Mouse (Mus musculus): ENCODE results near the gene Papss1. TPM values are rescaled to one million over a fixed set of nuclear protein-coding genes. Genes with fewer than 3 reads are reported as not detected.

Papss1 gene
- polyA plus RNA-seq, 1 experiment from 2014 or later = 94.3 TPM

DNA sequence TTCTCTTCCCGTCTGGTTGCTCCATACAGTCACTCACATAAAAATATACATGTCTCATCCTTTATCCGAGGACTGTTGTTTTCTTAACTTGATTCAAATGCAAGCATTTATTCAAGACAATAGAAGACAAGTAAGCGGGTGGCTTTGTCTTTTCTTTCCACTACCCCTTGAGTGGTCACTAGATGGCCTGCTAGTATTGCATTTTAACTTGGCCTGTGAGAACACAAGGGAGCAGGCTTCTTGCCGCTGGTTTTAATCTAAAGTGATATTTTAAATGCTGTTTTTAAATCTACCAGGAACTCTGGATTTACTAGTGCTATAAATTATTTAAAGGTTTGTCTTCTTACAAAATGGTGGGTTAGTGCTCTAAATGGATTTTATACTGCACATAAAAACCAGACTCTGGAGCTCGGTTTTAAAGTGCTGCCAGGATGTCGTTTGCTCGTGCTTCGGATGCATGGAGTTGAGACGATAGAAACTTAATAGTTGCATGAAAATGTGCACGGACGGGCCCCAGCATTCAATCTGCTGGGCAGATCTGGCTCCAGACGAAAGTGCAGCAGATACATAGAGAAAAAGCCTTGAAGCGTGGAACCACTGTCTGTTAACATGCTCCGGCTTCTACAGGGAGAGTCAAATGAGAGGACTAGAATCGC, 28.7 kb downstream of the Papss1 start:
- ATAC-seq (ENCODE audit: insufficient read depth, low FRiP score, low read depth) = no peak
- Histone ChIP-seq H3K9me3 (no peaks in the 10 kb centered on the region), H3K9ac (no peak overlapping the region), H3K4me1 (no peaks in the 10 kb centered on the region), H3K36me3 (peaks cover 14% of the 10 kb centered on the region), H3K4me2 (no peak overlapping the region), H3K27ac (no peak overlapping the region), H3K4me3 (replicated peaks) (no peak overlapping the region), H3K27me3 (replicated peaks) (no peaks in the 10 kb centered on the region)
- 70% methylated on average over 15 of the region's 15 CpGs for WGBS

DNA sequence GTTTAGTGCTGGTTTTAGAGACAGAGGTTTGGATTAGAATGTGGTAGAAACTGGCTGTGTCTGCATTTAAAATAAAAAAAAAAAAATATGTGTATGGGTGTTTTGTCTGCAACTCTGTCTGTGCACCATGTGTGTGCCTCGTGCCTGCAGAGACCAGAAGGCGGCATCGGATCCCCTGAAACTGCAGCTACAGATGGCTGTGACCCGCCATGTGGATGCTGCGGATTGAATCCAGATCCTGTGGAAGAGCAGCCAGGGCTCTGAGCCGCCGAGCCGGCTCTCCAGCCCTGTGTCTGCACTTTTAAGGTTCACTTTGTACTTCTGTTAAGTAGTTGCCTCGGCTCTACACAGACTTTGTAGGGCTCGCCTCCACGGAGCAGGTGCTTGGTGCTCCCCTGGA, 29.8 kb downstream of the Papss1 start:
- H3K36me3 ChIP-seq = peaks cover 11% of the 10 kb centered on the region; the same call in 1 of the 2 replicates
- H3K9ac ChIP-seq = no peak overlapping the region
- H3K4me3 ChIP-seq (replicated peaks) = no peak overlapping the region
- H3K9me3 ChIP-seq = no peaks in the 10 kb centered on the region
- WGBS = 93% methylated on average over 11 of the region's 11 CpGs
- no peak overlapping the region for H3K4me2 ChIP-seq
- no peaks in the 10 kb centered on the region for H3K27me3 ChIP-seq (replicated peaks)
- no peaks in the 10 kb centered on the region for H3K4me1 ChIP-seq
- H3K27ac ChIP-seq = no peak overlapping the region
- no peak for ATAC-seq (ENCODE audit: insufficient read depth, low FRiP score, low read depth)

DNA sequence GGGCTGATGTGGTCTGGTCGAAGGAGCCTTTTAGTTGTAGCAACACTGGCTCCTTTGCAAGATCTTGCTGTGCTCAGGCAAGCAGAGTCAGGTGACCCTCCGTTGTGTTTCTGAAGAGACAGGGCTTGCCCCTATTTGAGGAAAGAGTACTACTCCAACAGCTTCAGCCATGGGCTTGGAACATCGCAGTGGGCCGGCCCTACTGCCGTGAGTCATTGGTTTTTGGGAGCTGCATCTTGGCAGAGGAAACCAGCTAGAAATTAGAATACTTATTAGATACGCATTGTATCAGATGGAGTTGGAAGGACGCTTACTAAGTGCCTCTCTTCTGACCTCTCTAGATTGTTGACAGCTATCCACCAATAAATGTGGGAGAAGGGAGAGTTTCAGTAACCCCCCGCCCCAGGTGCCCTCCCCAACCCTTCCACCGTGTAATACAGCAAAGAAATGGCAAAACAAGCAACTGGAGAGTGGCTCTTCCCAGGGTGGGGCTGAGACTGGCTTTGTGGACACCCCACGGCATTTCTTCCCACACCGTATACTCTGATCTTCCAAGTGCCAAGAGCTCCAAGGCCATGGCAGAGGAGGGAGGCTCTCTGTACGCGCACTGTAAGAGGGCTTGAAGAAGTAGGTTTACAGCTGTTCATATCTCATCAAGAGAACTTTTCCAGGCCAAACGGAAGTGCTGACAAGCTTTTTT, 31.1 kb downstream of the Papss1 start:
- WGBS = 84% methylated on average over 14 of the region's 14 CpGs
- ATAC-seq (ENCODE audit: insufficient read depth, low FRiP score, low read depth) = no peak
- Histone ChIP-seq H3K9me3 (no peaks in the 10 kb centered on the region), H3K4me2 (no peak overlapping the region), H3K4me1 (no peaks in the 10 kb centered on the region), H3K27me3 (replicated peaks) (no peaks in the 10 kb centered on the region), H3K9ac (no peak overlapping the region), H3K27ac (no peak overlapping the region), H3K4me3 (replicated peaks) (no peak overlapping the region), H3K36me3 (peaks cover 13% of the 10 kb centered on the region; the same call in 1 of the 2 replicates)

DNA sequence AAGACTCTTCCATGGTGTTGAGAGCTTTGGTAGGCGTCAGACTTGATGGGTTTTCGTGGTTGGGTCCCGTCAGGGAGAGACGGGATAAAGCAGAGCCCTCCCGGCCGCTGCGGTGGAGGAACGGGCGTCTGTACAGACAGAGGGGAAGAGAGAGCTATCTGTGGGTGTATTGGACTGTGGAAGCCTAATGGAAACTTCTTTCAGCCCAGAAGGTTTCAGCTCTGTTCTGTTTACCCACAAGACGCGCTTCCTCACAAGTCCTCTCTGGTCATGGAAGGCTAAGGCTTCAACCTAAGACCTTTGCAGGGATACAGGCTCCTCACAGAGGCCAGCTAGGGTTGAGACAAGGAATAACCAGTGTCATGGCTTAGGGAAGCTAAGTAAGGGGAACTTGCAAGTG, 36.2 kb downstream of the Papss1 start:
- no peaks in the 10 kb centered on the region for H3K27me3 ChIP-seq (replicated peaks)
- no peaks in the 10 kb centered on the region for H3K4me1 ChIP-seq
- H3K4me3 ChIP-seq (replicated peaks) = no peak overlapping the region
- 91% methylated on average over 11 of the region's 11 CpGs for WGBS
- no peak overlapping the region for H3K9ac ChIP-seq
- H3K36me3 ChIP-seq = peaks cover 22% of the 10 kb centered on the region; the same call in 1 of the 2 replicates
- no peaks in the 10 kb centered on the region for H3K9me3 ChIP-seq
- no peak for ATAC-seq (ENCODE audit: insufficient read depth, low FRiP score, low read depth)
- no peak overlapping the region for H3K4me2 ChIP-seq
- no peak overlapping the region for H3K27ac ChIP-seq

DNA sequence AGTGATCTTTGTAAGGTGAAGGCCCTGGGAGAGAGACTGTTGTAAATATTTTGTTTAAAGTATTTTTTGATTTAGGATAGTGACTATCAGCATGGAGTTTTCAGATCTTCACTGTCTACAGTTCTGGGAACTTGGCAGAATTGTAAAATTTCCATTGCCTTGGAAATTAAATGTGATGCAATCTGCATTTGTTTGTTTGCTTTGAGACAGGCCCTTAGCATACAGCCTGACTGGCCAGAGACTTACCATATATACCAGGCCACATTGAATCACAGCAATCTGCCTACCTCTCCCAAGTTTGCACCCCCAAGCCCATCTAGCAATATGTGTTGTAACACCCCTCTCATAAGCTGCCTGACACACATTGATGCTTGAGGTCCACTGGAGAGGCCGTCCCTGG, 36.8 kb downstream of the Papss1 start:
- no peak overlapping the region for H3K4me3 ChIP-seq (replicated peaks)
- WGBS = 86% methylated on average over 1 of the region's 1 CpGs
- no peaks in the 10 kb centered on the region for H3K9me3 ChIP-seq
- no peaks in the 10 kb centered on the region for H3K4me1 ChIP-seq
- no peaks in the 10 kb centered on the region for H3K27me3 ChIP-seq (replicated peaks)
- ATAC-seq (ENCODE audit: insufficient read depth, low FRiP score, low read depth) = no peak
- H3K9ac ChIP-seq = no peak overlapping the region
- H3K27ac ChIP-seq = no peak overlapping the region
- H3K4me2 ChIP-seq = no peak overlapping the region
- peaks cover 23% of the 10 kb centered on the region; the same call in 1 of the 2 replicates for H3K36me3 ChIP-seq

DNA sequence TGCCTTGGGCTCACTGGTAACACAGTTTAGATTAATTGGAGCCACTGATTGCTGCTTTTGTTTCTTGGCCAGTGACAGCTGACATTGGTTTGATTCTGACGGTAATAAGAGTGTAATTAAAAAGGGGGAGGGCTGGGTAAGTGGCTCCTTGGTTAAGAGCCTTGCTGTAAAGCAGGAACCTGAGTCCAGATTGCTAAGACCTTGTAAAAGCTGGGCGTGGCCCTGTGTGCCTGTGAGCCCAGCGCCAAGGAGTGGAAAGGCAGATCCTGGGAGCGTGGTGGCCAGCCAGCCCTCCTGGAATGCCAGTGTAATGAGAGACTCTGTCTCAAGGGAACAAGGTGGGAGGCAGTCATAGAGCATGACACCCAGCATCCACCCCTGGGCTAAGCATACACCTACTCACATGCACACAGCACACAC, 38.4 kb downstream of the Papss1 start:
- H3K27me3 ChIP-seq (replicated peaks) = no peaks in the 10 kb centered on the region
- H3K4me2 ChIP-seq = no peak overlapping the region
- H3K36me3 ChIP-seq = peaks cover 29% of the 10 kb centered on the region
- 80% methylated on average over 4 of the region's 4 CpGs for WGBS
- H3K9ac ChIP-seq = no peak overlapping the region
- no peaks in the 10 kb centered on the region for H3K9me3 ChIP-seq
- H3K27ac ChIP-seq = no peak overlapping the region
- H3K4me1 ChIP-seq = no peaks in the 10 kb centered on the region
- no peak overlapping the region for H3K4me3 ChIP-seq (replicated peaks)
- no peak for ATAC-seq (ENCODE audit: insufficient read depth, low FRiP score, low read depth)

DNA sequence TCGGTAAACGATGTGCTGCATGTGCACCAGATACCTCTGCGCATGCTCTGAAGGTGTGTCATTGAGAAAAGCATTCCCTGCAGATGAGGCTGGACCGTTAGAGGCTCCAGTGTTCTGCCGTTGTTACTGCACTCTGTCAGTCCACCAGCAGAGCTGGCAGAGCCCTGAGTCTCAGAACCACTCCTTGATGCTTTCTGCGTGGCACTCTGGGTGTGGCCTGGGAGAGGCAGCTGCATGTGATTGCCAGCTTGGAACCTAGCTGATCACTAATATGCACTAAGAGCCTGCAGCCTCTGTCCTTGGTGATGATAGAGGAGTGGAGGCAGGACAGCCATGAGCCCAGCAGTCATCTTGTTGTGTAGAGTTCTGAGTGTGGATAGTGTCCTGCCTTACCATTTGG, 43.5 kb downstream of the Papss1 start:
- no peak overlapping the region for H3K4me3 ChIP-seq (replicated peaks)
- H3K27ac ChIP-seq = no peak overlapping the region
- ATAC-seq (ENCODE audit: insufficient read depth, low FRiP score, low read depth) = no peak
- H3K9me3 ChIP-seq = no peaks in the 10 kb centered on the region
- H3K4me1 ChIP-seq = no peaks in the 10 kb centered on the region
- H3K9ac ChIP-seq = no peak overlapping the region
- 93% methylated on average over 6 of the region's 6 CpGs for WGBS
- H3K4me2 ChIP-seq = no peak overlapping the region
- no peaks in the 10 kb centered on the region for H3K27me3 ChIP-seq (replicated peaks)
- H3K36me3 ChIP-seq = peaks cover 27% of the 10 kb centered on the region

DNA sequence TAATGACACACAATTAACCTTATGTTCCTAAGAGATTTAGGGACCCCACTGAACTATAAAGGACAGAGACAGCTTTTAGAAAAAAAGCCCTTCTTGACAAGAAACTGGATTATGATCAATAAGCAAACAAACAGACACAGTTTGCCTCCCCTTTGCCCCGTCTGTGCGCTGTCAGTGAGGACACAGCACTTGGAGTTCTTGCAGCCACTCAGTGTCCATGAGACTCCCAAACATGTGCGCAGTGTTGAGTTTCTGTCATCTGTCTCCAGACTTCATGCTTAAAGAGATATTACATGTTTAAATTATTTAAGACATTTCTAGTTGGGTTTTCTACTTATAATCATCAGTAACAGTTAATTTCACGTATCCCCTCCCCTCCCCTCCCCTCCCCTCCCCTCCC, 45.1 kb downstream of the Papss1 start:
- no peaks in the 10 kb centered on the region for H3K27me3 ChIP-seq (replicated peaks)
- no peaks in the 10 kb centered on the region for H3K9me3 ChIP-seq
- 80% methylated on average over 4 of the region's 4 CpGs for WGBS
- H3K4me1 ChIP-seq = no peaks in the 10 kb centered on the region
- no peak for ATAC-seq (ENCODE audit: insufficient read depth, low FRiP score, low read depth)
- peaks cover 25% of the 10 kb centered on the region for H3K36me3 ChIP-seq
- no peak overlapping the region for H3K4me2 ChIP-seq
- H3K27ac ChIP-seq = no peak overlapping the region
- no peak overlapping the region for H3K9ac ChIP-seq
- H3K4me3 ChIP-seq (replicated peaks) = no peak overlapping the region

DNA sequence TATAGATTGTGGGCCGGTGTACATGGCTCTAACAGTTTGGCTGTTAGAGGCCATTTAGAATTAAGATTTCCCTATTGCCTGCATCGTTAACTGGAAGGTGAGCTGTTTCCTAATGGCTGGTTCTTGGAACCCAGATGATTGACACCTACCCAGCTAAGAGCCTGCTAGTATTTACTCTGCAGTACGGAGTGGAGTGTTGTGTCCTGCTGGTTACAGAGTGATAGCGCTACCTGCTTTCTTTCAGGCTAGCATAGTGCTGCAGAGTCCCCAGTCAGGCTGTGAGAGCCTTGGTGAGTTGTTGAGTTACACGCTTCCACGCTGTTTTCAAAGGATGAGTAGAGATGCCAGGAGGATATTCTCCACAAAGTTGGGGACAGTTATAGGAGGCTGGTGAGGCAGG, 46.0 kb downstream of the Papss1 start:
- peaks cover 24% of the 10 kb centered on the region for H3K36me3 ChIP-seq

DNA sequence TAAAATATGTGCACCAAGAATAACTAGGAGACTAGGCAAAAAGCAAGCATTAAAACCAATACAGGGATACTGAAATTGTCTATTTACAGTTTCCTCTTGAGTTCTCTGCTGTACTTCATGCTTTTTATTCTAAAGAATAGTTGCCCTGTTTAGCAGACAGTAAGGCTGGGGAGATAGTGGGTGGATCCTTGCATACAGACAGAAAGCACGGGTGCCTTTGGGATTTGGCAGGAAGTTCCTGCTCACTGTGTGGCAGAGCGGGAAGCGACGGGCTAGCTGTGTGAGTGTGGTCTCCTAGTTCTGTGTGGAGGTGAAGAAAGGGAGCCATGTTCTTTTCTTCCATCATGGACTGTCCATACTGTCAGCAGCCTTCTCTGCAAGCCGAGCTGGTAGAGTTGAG, 48.3 kb downstream of the Papss1 start:
- Histone ChIP-seq H3K9me3 (no peaks in the 10 kb centered on the region), H3K9ac (no peak overlapping the region), H3K4me1 (no peaks in the 10 kb centered on the region), H3K4me3 (replicated peaks) (no peak overlapping the region), H3K4me2 (no peak overlapping the region), H3K36me3 (peaks cover 13% of the 10 kb centered on the region), H3K27ac (no peak overlapping the region), H3K27me3 (replicated peaks) (no peaks in the 10 kb centered on the region)
- 83% methylated on average over 5 of the region's 5 CpGs for WGBS
- ATAC-seq (ENCODE audit: insufficient read depth, low FRiP score, low read depth) = no peak

More for the DNA sequence above, 46.0 kb downstream of the Papss1 start:
- no peak overlapping the region for H3K4me2 ChIP-seq
- H3K9ac ChIP-seq = no peak overlapping the region
- H3K27ac ChIP-seq = no peak overlapping the region
- H3K4me3 ChIP-seq (replicated peaks) = no peak overlapping the region
- no peak for ATAC-seq (ENCODE audit: insufficient read depth, low FRiP score, low read depth)
- H3K27me3 ChIP-seq (replicated peaks) = no peaks in the 10 kb centered on the region
- no peaks in the 10 kb centered on the region for H3K4me1 ChIP-seq
- WGBS = 70% methylated on average over 6 of the region's 6 CpGs
- no peaks in the 10 kb centered on the region for H3K9me3 ChIP-seq

DNA sequence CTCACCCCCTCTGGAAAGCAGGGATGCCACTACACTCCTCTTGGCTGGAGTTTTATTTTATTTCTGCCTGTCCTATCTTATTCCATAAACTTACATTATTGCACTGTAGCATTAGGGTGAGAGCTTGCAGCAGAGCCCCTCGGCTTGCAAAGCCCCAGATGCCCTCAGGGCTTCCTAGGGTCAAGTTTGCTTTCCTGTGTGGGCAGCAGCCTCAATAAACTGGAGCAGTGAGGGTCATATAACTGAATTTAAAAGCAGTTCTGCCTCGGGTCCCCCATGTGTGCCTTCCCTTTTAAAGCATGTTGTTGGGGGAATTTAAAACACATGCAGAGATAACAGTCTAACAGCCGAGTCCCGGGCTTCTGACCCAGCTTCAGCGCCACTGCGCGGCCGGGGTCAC, 49.5 kb downstream of the Papss1 start:
- H3K27me3 ChIP-seq (replicated peaks) = no peaks in the 10 kb centered on the region
- no peak overlapping the region for H3K9ac ChIP-seq
- no peak overlapping the region for H3K4me3 ChIP-seq (replicated peaks)
- no peaks in the 10 kb centered on the region for H3K4me1 ChIP-seq
- no peak for ATAC-seq (ENCODE audit: insufficient read depth, low FRiP score, low read depth)
- H3K36me3 ChIP-seq = peaks cover 11% of the 10 kb centered on the region; the same call in 1 of the 2 replicates
- no peak overlapping the region for H3K4me2 ChIP-seq
- H3K27ac ChIP-seq = no peak overlapping the region
- H3K9me3 ChIP-seq = no peaks in the 10 kb centered on the region
- WGBS = 72% methylated on average over 8 of the region's 8 CpGs

DNA sequence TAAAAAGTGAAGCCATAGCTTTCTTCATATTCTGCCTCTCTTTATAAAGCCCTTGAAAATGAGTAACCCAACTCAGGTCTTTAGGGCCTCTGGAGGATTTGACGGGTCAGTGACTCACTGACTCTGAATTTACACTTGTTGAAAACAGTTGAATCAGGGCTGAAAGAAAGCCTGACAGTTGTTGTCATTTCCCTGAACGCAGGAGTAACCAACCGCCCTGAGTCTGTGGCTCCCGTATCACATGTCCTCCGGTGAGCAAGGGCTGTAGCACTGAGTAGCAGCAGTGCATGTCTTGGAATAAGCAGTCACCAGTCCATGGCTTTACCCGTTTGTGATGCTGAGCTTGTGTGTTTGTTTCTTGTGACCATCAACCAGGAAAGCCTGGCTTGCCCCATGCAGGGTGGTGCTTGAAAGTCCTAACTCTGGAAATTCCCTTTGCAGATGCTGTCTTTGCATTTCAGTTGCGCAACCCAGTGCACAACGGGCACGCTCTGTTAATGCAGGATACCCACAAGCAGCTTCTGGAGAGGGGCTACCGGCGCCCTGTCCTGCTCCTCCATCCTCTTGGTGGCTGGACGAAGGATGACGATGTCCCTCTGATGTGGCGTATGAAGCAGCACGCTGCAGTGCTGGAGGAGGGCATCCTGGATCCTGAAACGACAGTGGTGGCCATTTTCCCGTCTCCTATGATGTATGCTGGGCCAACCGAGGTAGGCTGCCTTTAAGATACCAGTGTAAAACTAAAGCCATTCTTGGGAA, 54.2 kb downstream of the Papss1 start:
- H3K27me3 ChIP-seq (replicated peaks) = no peaks in the 10 kb centered on the region
- H3K4me2 ChIP-seq = no peak overlapping the region
- ATAC-seq (ENCODE audit: insufficient read depth, low FRiP score, low read depth) = no peak
- no peak overlapping the region for H3K4me3 ChIP-seq (replicated peaks)
- H3K27ac ChIP-seq = no peak overlapping the region
- H3K9me3 ChIP-seq = no peaks in the 10 kb centered on the region
- 95% methylated on average over 18 of the region's 18 CpGs for WGBS
- H3K4me1 ChIP-seq = no peaks in the 10 kb centered on the region
- peaks cover 8% of the 10 kb centered on the region; the same call in 1 of the 2 replicates for H3K36me3 ChIP-seq
- no peak overlapping the region for H3K9ac ChIP-seq
